Mouse (Mus musculus) liver, embryonic 14.5 days (tissue): ENCODE measurements at regions not wholly inside any gene's neighbourhood (a gene's known extent, or its start where the extent isn't known, plus 50 kb on each side); places are given as distances from the start of the nearest gene placed in this dataset.

Experiments used
- CTCF ChIP-seq: IDR thresholded peaks from 2 replicates; pipeline ENCODE4 v1.5.1; 2016; ENCODE audit warnings: antibody characterized with exemption, low read depth, control low read depth
- EP300 ChIP-seq: IDR thresholded peaks from 2 replicates; pipeline ENCODE4 v1.6.1; 2016; ENCODE audit warnings: antibody characterized with exemption, low read depth

DNA sequence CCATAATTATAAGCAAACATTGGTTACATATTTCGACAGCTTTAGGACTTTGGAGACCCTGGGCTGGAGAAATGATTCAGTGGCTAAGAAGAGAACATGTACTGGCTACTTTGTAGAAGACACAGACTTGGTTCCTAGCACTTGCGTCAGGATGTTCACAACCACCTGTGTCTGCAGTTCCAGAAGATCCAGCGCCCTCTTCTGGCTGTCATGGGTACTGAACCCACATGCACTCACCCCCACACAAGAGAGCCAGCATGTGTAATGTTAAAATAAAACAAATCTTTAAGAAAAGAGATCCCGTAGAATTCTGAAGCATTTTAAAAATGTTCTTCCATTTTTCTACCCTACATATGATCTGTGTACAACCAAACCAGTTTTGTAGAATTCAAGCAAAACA lies 352.2 kb upstream of the Fam19a5 start:
- 0 out of 2 replicates have a peak, but pooled peaks have one; percentile 24 for TF ChIP-seq CTCF
- no peak for TF ChIP-seq EP300
